Mouse (Mus musculus) brain, embryonic 18.5 days (tissue): ENCODE results near the gene Usp17la.
"Not testable (repeated sequence)": the region's sequence is repeated elsewhere in the genome, so short reads cannot be mapped to it uniquely, and the experiment has no call there.

Experiments
- DNase-seq: peaks from one replicate; pipeline ENCODE4 v3.0.0-alpha.2; 2012; ENCODE audit warnings: low read depth, low spot score

The Usp17la gene

DNA sequence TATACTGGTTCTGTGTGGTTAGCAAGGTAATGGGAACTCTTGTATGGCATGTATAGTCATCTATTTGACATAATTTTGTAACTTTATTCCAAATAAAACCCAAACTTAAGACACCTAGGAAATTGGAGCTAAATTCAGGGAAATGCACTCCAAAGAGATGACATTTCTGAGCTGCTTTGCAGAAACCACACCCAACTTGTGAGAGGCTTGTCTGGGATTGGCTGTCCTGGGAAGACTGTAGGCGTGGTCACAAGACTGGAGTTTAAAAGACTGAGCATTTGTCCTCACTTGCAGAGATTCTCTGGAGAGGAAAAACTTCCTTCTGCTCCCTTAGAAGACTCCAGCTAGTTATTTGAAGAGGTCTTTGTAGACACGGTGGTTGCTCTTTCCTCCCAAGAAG, at the start of gene Usp17la:
Gene Usp17la (plus strand): TSS at position 301 of the 400 bp plus-strand sequence.
- not testable (repeated sequence) for DNase-seq

DNA sequence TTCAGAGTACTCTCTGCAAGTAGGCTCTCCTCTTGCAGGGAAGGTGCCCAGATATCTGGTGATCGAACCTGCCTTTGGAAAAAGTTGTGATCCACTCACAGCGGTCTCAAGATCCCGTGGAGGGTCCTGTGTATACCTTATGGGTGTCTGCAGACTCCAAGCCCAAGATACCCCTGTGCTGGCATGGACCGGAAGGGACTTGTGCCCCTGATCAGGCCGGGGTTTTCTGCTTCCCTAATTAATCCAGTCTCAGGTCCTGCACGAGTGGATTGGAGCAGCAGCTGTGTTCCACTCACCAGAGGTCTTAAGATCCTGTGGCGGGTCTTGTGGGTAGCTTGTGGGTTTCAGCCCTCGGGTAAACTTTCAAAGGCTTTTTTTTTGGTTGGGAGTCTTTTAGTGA, 46.5 kb upstream of the Usp17la start:
- DNase-seq, result not testable (repeated sequence)

DNA sequence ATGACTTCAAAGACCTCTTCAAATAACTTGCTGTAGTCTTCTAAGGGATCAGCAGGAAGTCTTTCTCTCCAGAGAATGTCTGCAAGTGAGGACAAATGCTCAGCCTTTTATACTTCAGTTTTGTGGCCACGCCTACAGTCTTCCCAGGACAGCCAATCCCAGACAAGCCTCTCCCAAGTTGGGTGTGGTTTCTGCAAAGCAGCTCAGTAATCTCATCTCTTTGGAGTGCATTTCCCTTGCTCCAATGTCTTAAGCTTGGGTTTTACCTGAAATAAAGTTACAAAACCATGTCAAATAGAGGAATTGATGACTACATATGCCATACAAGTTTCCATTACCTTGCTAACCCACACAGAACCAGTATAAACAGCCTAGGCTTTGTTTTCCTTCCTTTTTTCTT, 14.3 kb upstream of the Usp17la start, which contains the start of gene Usp17lb:
Gene Usp17lb (minus strand): TSS at position 101 of the 400 bp plus-strand sequence.
- no peak for DNase-seq

DNA sequence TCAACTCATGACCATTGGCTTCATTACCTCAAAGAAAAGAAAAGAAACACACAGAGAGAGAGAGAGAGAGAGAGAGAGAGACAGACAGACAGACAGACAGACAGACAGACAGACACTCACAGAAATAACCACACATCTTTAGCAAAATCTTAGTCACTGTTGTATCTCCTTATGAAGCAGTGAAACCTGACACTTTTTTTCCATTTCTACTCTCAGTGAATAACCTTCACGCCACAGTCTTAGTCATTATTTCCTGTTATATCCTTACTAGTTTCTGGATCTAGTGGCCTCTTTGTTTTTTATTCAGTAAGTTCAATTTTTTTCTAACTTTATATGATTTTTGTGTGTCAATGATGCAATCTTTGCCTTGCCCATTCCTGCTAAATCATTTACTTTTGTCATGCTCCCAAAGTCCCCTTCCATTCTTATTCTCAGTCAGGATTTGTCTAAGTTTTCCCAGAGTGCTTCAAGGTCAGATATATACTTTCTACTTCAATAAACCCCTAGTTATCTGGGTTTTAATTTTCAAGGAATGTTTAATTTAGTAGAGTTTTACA, 13.0 kb upstream of the Usp17la start:
- DNase-seq, result no peak

DNA sequence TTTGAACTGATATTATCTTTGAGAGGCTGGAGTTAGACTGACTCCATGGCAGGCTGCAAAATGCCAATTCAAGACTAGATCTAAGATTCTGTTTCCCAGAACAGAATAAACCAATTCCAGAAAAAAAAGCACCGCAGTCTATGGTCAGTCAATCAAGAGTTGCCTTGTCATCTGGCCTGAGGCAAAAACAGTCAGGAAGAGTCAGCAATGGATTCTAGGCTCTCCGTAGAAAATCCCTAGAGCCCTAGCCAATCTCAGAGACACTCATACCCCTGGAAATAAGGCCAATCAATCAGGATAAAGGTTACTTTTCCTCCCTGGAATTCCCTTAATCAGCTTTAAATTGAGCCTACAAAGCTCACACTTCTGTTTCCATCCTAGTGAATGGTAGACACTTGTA, 5.3 kb upstream of the Usp17la start:
- not testable (repeated sequence) for DNase-seq

DNA sequence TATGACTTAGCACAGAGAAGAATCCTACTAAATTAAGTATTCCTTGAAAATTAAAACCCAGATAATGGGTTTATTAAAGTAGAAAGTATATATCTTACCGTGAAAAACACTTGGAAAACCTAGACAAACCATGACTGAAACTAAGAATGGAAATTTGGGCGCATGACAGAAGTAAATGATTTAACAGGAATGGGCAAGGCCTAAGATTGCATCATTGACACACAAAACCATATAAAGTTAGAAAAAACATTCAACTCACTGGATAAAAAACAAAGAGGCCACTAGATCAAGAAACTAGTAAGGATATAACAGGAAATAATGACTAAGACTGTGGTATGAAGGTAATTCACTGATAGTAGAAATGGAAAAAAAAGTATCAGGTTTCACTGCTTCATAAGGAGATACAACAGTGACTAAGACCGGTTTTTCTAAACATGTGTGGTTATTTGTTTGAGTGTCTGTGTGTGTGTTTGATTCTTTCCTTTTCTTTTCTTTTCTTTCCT, 1.5 kb upstream of the Usp17la start:
- DNase-seq, result no peak

DNA sequence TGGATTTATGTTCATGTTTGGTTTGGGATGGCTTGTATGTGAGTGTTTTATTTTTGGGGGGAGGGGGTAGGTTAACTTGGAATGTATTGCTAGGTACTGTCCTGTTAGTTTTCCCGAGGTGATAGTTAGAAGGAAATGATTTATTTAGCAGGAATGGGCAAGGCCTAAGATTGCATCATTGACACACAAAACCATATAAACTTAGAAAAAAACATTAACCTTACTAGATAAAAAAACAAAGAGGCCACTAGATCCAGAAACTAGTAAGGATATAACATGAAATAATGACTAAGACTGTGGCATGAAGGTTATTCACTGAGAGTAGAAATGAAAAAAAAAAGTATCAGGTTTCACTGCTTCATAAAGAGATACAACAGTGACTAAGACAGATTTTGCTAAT, 874 bp downstream of the Usp17la start:
- no peak for DNase-seq

DNA sequence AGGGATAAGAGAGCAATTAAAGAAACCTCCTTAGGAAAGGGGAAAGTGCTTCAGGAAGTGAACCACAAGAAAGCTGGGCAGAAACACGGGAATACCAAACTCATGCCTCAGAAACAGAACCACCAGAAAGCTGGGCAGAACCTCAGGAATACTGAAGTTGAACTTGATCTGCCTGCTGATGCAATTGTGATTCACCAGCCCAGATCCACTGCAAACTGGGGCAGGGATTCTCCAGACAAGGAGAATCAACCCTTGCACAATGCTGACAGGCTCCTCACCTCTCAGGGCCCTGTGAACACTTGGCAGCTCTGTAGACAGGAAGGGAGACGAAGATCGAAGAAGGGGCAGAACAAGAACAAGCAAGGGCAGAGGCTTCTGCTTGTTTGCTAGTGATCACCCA, 4.6 kb downstream of the Usp17la start:
- DNase-seq, result no peak

DNA sequence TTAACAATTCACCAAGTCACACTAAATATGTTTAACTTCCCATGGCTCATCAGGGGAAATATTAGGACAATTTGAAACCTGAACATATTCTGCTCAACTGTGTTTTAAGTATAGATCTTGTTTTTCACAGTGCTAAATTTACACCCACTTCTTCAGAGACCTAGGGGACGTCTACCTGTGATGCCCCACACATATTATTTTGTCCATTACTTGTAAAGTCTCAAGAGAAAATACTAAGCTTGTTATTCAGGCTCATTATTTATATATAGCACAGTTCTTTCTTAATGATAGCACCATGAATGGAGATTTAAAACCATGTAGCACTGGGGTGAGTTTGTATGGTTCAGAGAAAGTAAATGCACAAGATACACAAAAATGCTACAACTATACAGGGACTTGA, 20.9 kb downstream of the Usp17la start, which contains the start of gene Olfr665:
Gene Olfr665 (plus strand): TSS at position 301 of the 400 bp plus-strand sequence.
- no peak for DNase-seq

DNA sequence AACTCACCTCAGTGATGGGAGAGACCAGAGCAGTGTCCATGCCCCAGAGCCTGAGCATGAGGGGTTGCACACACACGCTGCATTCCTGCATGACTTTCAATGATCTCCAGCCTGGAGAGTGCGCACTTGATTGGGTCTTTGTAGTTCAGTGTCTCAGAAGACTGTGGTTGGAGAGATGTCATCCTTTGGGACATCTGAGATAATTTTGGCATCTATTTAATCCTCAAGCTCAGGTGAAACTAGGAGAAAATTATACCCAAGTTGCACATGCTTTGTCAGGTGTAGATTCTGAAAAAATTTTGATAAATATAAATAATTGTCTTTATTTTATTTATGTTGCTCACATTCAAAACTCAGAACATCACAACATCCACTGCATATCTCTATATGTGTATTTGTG, 39.0 kb downstream of the Usp17la start, which contains the start of gene Olfr666:
Gene Olfr666 (minus strand): TSS at position 101 of the 400 bp plus-strand sequence.
- no peak for DNase-seq
